Mouse (Mus musculus): Measurements from ENCODE around the gene D10Jhu81e.
"Not testable (repeated sequence)": the region's sequence is repeated elsewhere in the genome, so short reads cannot be mapped to it uniquely, and the experiment has no call there.

The D10Jhu81e gene

GRCm38 (mm10) chr10:78169281-78170042, at the start of gene D10Jhu81e:
D10Jhu81e (minus strand) TSS chr10:78169782.
- peak; percentile 99 to 100 for DNase-seq

- no peak for DNase-seq
Observed at GRCm38 (mm10) chr10:78218576-78218975, 49.0 kb upstream of the D10Jhu81e start.

GRCm38 (mm10) chr10:78216376-78217083, 46.9 kb upstream of the D10Jhu81e start:
- DNase-seq: no peak

- DNase-seq: no peak
Observed at GRCm38 (mm10) chr10:78214371-78214770, 44.8 kb upstream of the D10Jhu81e start.

GRCm38 (mm10) chr10:78211311-78211710, 41.7 kb upstream of the D10Jhu81e start:
- peak in 1 of 2 experiments; percentile 16 for DNase-seq

GRCm38 (mm10) chr10:78201182-78201581, 31.6 kb upstream of the D10Jhu81e start:
- DNase-seq: no peak

- no peak for DNase-seq
Observed at GRCm38 (mm10) chr10:78192933-78193332, 23.4 kb upstream of the D10Jhu81e start.

GRCm38 (mm10) chr10:78186076-78186475, 16.5 kb upstream of the D10Jhu81e start:
- not testable (repeated sequence) for DNase-seq

GRCm38 (mm10) chr10:78185381-78185725, 15.8 kb upstream of the D10Jhu81e start:
- no peak for DNase-seq

- DNase-seq: peak; percentile 89
Observed at GRCm38 (mm10) chr10:78184531-78185380, 15.2 kb upstream of the D10Jhu81e start, which contains the start of gene Pwp2. Pwp2 (minus strand) TSS chr10:78185149.

GRCm38 (mm10) chr10:78183577-78183976, 14.0 kb upstream of the D10Jhu81e start:
- no peak for DNase-seq

- DNase-seq: no peak
Observed at GRCm38 (mm10) chr10:78182321-78182720, 12.7 kb upstream of the D10Jhu81e start.

GRCm38 (mm10) chr10:78174474-78174873, 4.9 kb upstream of the D10Jhu81e start:
- no peak for DNase-seq

- DNase-seq: no peak
Observed at GRCm38 (mm10) chr10:78171581-78171980, 2.0 kb upstream of the D10Jhu81e start.

- DNase-seq: no peak
Observed at GRCm38 (mm10) chr10:78171057-78171456, 1.5 kb upstream of the D10Jhu81e start.

GRCm38 (mm10) chr10:78170445-78170844, 863 bp upstream of the D10Jhu81e start:
- DNase-seq: no peak

GRCm38 (mm10) chr10:78168792-78169191, 790 bp downstream of the D10Jhu81e start:
- DNase-seq: no peak

GRCm38 (mm10) chr10:78167775-78168174, 1.8 kb downstream of the D10Jhu81e start:
- no peak for DNase-seq

- DNase-seq: peak; percentile 43 to 45
Observed at GRCm38 (mm10) chr10:78167333-78167732, 2.2 kb downstream of the D10Jhu81e start.

- peak in 1 of 2 experiments; percentile 29 for DNase-seq
Observed at GRCm38 (mm10) chr10:78165256-78166005, 4.2 kb downstream of the D10Jhu81e start.

GRCm38 (mm10) chr10:78164786-78165185, 4.8 kb downstream of the D10Jhu81e start:
- peak; percentile 76 to 81 for DNase-seq

GRCm38 (mm10) chr10:78163923-78164322, 5.7 kb downstream of the D10Jhu81e start:
- DNase-seq: peak; percentile 67 to 75
